Mouse (Mus musculus) layer of hippocampus, postnatal 36 days (tissue): ENCODE measurements around the gene Samd8. TPM values are rescaled to one million over a fixed set of nuclear protein-coding genes. Genes with fewer than 3 reads are reported as not detected.

Experiments used
- DNase-seq, 2 experiments: peaks; one replicate each; pipeline ENCODE4 v3.0.0; 2022
- total RNA-seq, 2 experiments: library from RNA; stranded (reverse); gene quantifications; 2 replicates each; pipeline ENCODE4 v1.2.3; 2021

Gene Samd8
- total RNA-seq, 2 experiments from 2014 or later = 84.9 to 87.7 TPM

GRCm38 (mm10) chr14:21830876-21831767, 80.8 kb downstream of the Samd8 start:
- DNase-seq = peak; percentile 97

- no peak for DNase-seq
These were observed 81.6 kb downstream of the Samd8 start for GRCm38 (mm10) chr14:21831830-21832403.

- DNase-seq = no peak
These were observed 88.1 kb downstream of the Samd8 start for GRCm38 (mm10) chr14:21838336-21839017.

GRCm38 (mm10) chr14:21841819-21842592, 91.7 kb downstream of the Samd8 start:
- DNase-seq = no peak

- DNase-seq = no peak
These were observed 92.9 kb downstream of the Samd8 start for GRCm38 (mm10) chr14:21843263-21843662.

GRCm38 (mm10) chr14:21846827-21847380, 96.6 kb downstream of the Samd8 start:
- no peak for DNase-seq

GRCm38 (mm10) chr14:21847381-21848165, 97.2 kb downstream of the Samd8 start:
- DNase-seq = peak in 1 of 2 experiments; percentile 42

Other genes with a start within 250 kb of the Samd8 start
- under 1 TPM; 0.51 to 0.70 TPM for gene Dupd1, start 36.0 kb upstream of the Samd8 start, total RNA-seq
- gene Dusp13, start 650 bp downstream of the Samd8 start, total RNA-seq = under 1 TPM; 0.51 to 0.85 TPM
- 100 to 1,000 TPM; 226 to 241 TPM for gene Vdac2, start 74.7 kb downstream of the Samd8 start, total RNA-seq
- 10 to 100 TPM; 25.5 to 29.8 TPM for gene Comtd1, start 98.4 kb downstream of the Samd8 start, total RNA-seq
- 1 to 10 TPM; 2.8 to 3.0 TPM for gene Zfp503, start 239.1 kb downstream of the Samd8 start, total RNA-seq